Comparison of ENCODE assay signal across 12 mouse cellular contexts in the genomic region with DNA sequence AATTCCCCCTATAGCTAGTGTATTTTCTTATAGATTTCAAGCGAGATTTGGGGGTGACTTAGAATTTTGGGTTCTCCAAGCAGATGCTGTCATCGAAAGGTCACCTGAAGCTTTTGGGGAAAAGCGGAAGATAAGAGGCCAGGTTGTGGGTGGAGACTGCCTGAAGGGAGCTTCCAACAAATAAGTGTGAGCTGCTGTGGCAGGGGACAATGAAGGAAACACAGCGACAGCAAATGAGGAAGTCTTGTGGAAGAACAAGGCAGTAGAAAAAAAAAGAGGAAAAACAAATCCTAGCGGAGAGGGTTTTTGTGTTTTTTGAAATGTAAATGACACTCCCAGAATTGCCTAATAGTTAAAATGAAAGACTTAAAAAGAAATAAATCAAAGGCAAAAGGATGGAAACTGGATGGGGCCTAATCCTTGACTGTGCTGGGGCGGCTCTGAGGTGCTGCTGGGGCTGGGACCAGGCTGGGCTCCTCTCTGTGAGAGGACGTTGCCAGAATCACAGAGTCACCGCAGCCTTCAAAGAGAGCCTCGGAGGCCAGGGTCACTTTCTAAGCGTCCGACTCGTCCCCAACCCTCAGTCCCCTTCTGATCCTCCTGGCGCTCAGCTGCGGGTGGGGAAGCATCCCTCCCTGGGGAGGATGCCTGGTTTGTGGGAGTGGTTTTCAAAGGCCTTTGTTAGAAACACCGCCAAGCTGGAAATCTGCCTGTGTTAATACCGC. TPM values are rescaled to one million over a fixed set of nuclear protein-coding genes. Genes with fewer than 3 reads are reported as not detected.
A peak's percentile ranks its signal among the peaks of the same experiment; 100 is the strongest.
DNase-seq lines count a peak whose midpoint lies in the region; ATAC-seq and TF ChIP-seq lines count a peak whose summit lies in the region.
"Had no signal": no experiment of that assay in that cellular context is flagged by ENCODE, and none has a peak within 500 bp of the region (broad histone marks: within the 10 kb centered on the region; RNA-seq: fewer than 3 reads in every experiment).

No protein-coding gene starts in this region.

- TF ChIP-seq CTCF in lung, embryonic 14.5 days (IDR thresholded peaks at IDR 0.05; ENCODE audit: low read depth) = no peak
- TF ChIP-seq CTCF in lung, adult 2 months (IDR thresholded peaks at IDR 0.05; ENCODE audit: insufficient read depth, low read length) = no peak
- no peak for TF ChIP-seq CTCF in midbrain, postnatal 0 days (IDR thresholded peaks at IDR 0.05)
- TF ChIP-seq CTCF in kidney, adult 2 months (conservative IDR thresholded peaks at IDR 0.05; ENCODE audit: insufficient read depth, insufficient read length, low read depth, low read length) = no peak

- no peak for ATAC-seq in lung, embryonic 14.5 days (ENCODE audit: insufficient read depth)
- no peak for ATAC-seq in embryonic facial prominence, embryonic 13.5 days (ENCODE audit: insufficient number of reproducible peaks, insufficient read depth, low FRiP score, low TSS enrichment, low read depth)
- ATAC-seq in hindbrain, embryonic 13.5 days (ENCODE audit: low FRiP score) = no peak
- no peak for ATAC-seq in midbrain, postnatal 0 days (ENCODE audit: low FRiP score)
- ATAC-seq: CD4-positive, CD25-positive, alpha-beta regulatory T cell, adult 4 months had no signal

- H3K9me3 ChIP-seq in lung, embryonic 14.5 days (ENCODE audit: low read depth, low read length) = no peaks in the 10 kb centered on the region
- no peaks in the 10 kb centered on the region for H3K9me3 ChIP-seq in embryonic facial prominence, embryonic 13.5 days
- H3K9me3 ChIP-seq in hindbrain, embryonic 13.5 days = no peaks in the 10 kb centered on the region
- H3K9me3 ChIP-seq in midbrain, postnatal 0 days (ENCODE audit: low read length) = no peaks in the 10 kb centered on the region

- H3K4me1 ChIP-seq in lung, embryonic 14.5 days (ENCODE audit: insufficient read depth) = no peaks in the 10 kb centered on the region
- H3K4me1 ChIP-seq in lung, adult 2 months (ENCODE audit: control insufficient read depth, insufficient read depth, low read length) = no peaks in the 10 kb centered on the region; the same call in 1 of the 2 replicates
- H3K4me1 ChIP-seq in embryonic facial prominence, embryonic 13.5 days = peaks cover 15% of the 10 kb centered on the region
- H3K4me1 ChIP-seq in hindbrain, embryonic 13.5 days (replicated peaks) = peaks cover 9% of the 10 kb centered on the region
- H3K4me1 ChIP-seq in midbrain, postnatal 0 days (ENCODE audit: insufficient read depth, low read length) = no peaks in the 10 kb centered on the region
- no peaks in the 10 kb centered on the region for H3K4me1 ChIP-seq in kidney, adult 2 months (ENCODE audit: control insufficient read depth, insufficient read depth, low read length)

- H3K4me3 ChIP-seq in lung, embryonic 14.5 days (ENCODE audit: low read depth, low read length) = no peak overlapping the region
- no peak overlapping the region for H3K4me3 ChIP-seq in lung, adult 2 months (replicated peaks; ENCODE audit: extremely low read depth, low read depth, low read length)
- no peak overlapping the region for H3K4me3 ChIP-seq in embryonic facial prominence, embryonic 13.5 days
- no peak overlapping the region for H3K4me3 ChIP-seq in hindbrain, embryonic 13.5 days
- no peak overlapping the region for H3K4me3 ChIP-seq in midbrain, postnatal 0 days (ENCODE audit: low read depth, low read length)
- no peak overlapping the region for H3K4me3 ChIP-seq in kidney, adult 2 months (ENCODE audit: insufficient read depth, low read depth, low read length)

- no peak overlapping the region for H3K4me2 ChIP-seq in lung, embryonic 14.5 days
- H3K4me2 ChIP-seq in embryonic facial prominence, embryonic 13.5 days = 0 out of 2 replicates have a peak overlapping the region, but pooled peaks have one; percentile 9
- H3K4me2 ChIP-seq in hindbrain, embryonic 13.5 days = no peak overlapping the region
- no peak overlapping the region for H3K4me2 ChIP-seq in midbrain, postnatal 0 days (ENCODE audit: low read depth, low read length, poor library complexity, severe bottlenecking)

- DNase-seq in lung, embryonic 14.5 days = no peak
- DNase-seq in lung, adult 2 months = no peak
- DNase-seq in midbrain, postnatal 0 days (ENCODE audit: low spot score) = no peak
- DNase-seq in c-Kit-positive CD71-positive TER-119-positive erythroid progenitor cells, embryonic 14.5 days (ENCODE audit: low spot score) = no peak
- no peak for DNase-seq in thymus, postnatal 10 days (ENCODE audit: low spot score in 2 of 2)
- no peak for DNase-seq in kidney, adult 2 months
- DNase-seq: gastrocnemius, postnatal 25 days; heart, postnatal 36 days; lung, postnatal 14 days had no signal

- WGBS in lung, embryonic 14.5 days = 27% methylated on average over 16 of the region's 16 CpGs
- WGBS in lung, adult 2 months = 44% methylated on average over 16 of the region's 16 CpGs
- 25% methylated on average over 16 of the region's 16 CpGs for WGBS in embryonic facial prominence, embryonic 13.5 days
- 15% methylated on average over 16 of the region's 16 CpGs for WGBS in hindbrain, embryonic 13.5 days
- WGBS in midbrain, postnatal 0 days = 17% methylated on average over 16 of the region's 16 CpGs
- 65% methylated on average over 16 of the region's 16 CpGs for WGBS in kidney, adult 2 months

- no peaks in the 10 kb centered on the region for H3K36me3 ChIP-seq in lung, embryonic 14.5 days (ENCODE audit: insufficient read depth)
- H3K36me3 ChIP-seq in embryonic facial prominence, embryonic 13.5 days = no peaks in the 10 kb centered on the region
- no peaks in the 10 kb centered on the region for H3K36me3 ChIP-seq in hindbrain, embryonic 13.5 days
- H3K36me3 ChIP-seq in midbrain, postnatal 0 days (ENCODE audit: insufficient read depth, low read length) = no peaks in the 10 kb centered on the region
- no peaks in the 10 kb centered on the region for H3K36me3 ChIP-seq in kidney, adult 2 months (ENCODE audit: control insufficient read depth, insufficient read depth, low read length)

- no peaks in the 10 kb centered on the region for H3K27me3 ChIP-seq in lung, embryonic 14.5 days (ENCODE audit: insufficient read depth, low read length)
- H3K27me3 ChIP-seq in embryonic facial prominence, embryonic 13.5 days = no peaks in the 10 kb centered on the region
- H3K27me3 ChIP-seq in hindbrain, embryonic 13.5 days = no peaks in the 10 kb centered on the region
- no peaks in the 10 kb centered on the region for H3K27me3 ChIP-seq in midbrain, postnatal 0 days (ENCODE audit: insufficient read depth, low read length)
- H3K27me3 ChIP-seq in kidney, adult 2 months (replicated peaks; ENCODE audit: control insufficient read depth, insufficient read depth, low read length) = no peaks in the 10 kb centered on the region

- H3K27ac ChIP-seq in lung, embryonic 14.5 days (ENCODE audit: low read depth) = no peak overlapping the region
- H3K27ac ChIP-seq in embryonic facial prominence, embryonic 13.5 days = 0 out of 2 replicates have a peak overlapping the region, but pooled peaks have one; percentile 62
- H3K27ac ChIP-seq in hindbrain, embryonic 13.5 days = no peak overlapping the region
- H3K27ac ChIP-seq in midbrain, postnatal 0 days (ENCODE audit: low read depth, low read length) = peak overlapping the region; percentile 39; the same call in 1 of the 2 replicates
- H3K27ac ChIP-seq in kidney, adult 2 months (ENCODE audit: insufficient read depth, low read depth, low read length) = no peak overlapping the region

- H3K9ac ChIP-seq in lung, embryonic 14.5 days = peak overlapping the region; percentile 18; the same call in 1 of the 2 replicates
- H3K9ac ChIP-seq in embryonic facial prominence, embryonic 13.5 days = peak overlapping the region; percentile 58
- H3K9ac ChIP-seq in hindbrain, embryonic 13.5 days = 0 out of 2 replicates have a peak overlapping the region, but pooled peaks have one; percentile 31
- no peak overlapping the region for H3K9ac ChIP-seq in midbrain, postnatal 0 days (replicated peaks; ENCODE audit: low read length, poor library complexity, severe bottlenecking)

- TF ChIP-seq POLR2A in lung, adult 2 months (IDR thresholded peaks at IDR 0.05; ENCODE audit: borderline replicate concordance, extremely low read depth, low read depth, low read length) = no peak
- no peak for TF ChIP-seq POLR2A in kidney, adult 2 months (IDR thresholded peaks at IDR 0.05; ENCODE audit: low read depth, low read length)

RNA-seq across cellular contexts. Expression of a gene that starts 11.0 kb away (rescaled TPM):
- polyA plus RNA-seq in lung, embryonic 14.5 days (2014; fragmentation: Nextera tagmentation; extraction: Ambion mirVana) = 56.8 and 63.4 TPM in 2 replicates
- polyA plus RNA-seq in lung, adult 2 months (2012; rRNA removed) = 39.6 and 42.0 TPM in 2 replicates
- 96.1 and 97.6 TPM in 2 replicates for polyA plus RNA-seq in embryonic facial prominence, embryonic 13.5 days (2015; fragmentation: Nextera tagmentation; extraction: Ambion mirVana)
- polyA plus RNA-seq in hindbrain, embryonic 13.5 days (2015; fragmentation: Nextera tagmentation; extraction: Ambion mirVana) = 47.3 and 49.9 TPM in 2 replicates
- 45.1 and 60.9 TPM in 2 replicates for total RNA-seq in midbrain, postnatal 0 days (2014; rRNA removed)
- polyA plus RNA-seq in midbrain, postnatal 0 days (2015; fragmentation: Nextera tagmentation; extraction: Ambion mirVana) = 42.4 and 49.6 TPM in 2 replicates
- 25.6 and 30.4 TPM in 2 replicates for polyA plus RNA-seq in kidney, adult 2 months (2012; rRNA removed)

RNA-seq across cellular contexts. Expression of a gene that starts 33.7 kb away (rescaled TPM):
- 318 and 319 TPM in 2 replicates for polyA plus RNA-seq in lung, embryonic 14.5 days (2014; fragmentation: Nextera tagmentation; extraction: Ambion mirVana)
- 421 and 497 TPM in 2 replicates for polyA plus RNA-seq in lung, adult 2 months (2012; rRNA removed)
- 266 and 299 TPM in 2 replicates for polyA plus RNA-seq in embryonic facial prominence, embryonic 13.5 days (2015; fragmentation: Nextera tagmentation; extraction: Ambion mirVana)
- polyA plus RNA-seq in hindbrain, embryonic 13.5 days (2015; fragmentation: Nextera tagmentation; extraction: Ambion mirVana) = 253 and 263 TPM in 2 replicates
- 193 and 201 TPM in 2 replicates for total RNA-seq in midbrain, postnatal 0 days (2014; rRNA removed)
- polyA plus RNA-seq in midbrain, postnatal 0 days (2015; fragmentation: Nextera tagmentation; extraction: Ambion mirVana) = 358 and 388 TPM in 2 replicates
- polyA plus RNA-seq in kidney, adult 2 months (2012; rRNA removed) = 1,001 and 1,041 TPM in 2 replicates

RNA-seq across cellular contexts. Expression of a gene that starts 35.9 kb away (rescaled TPM):
- 19.6 and 22.7 TPM in 2 replicates for polyA plus RNA-seq in lung, embryonic 14.5 days (2014; fragmentation: Nextera tagmentation; extraction: Ambion mirVana)
- 3.6 and 4.7 TPM in 2 replicates for polyA plus RNA-seq in lung, adult 2 months (2012; rRNA removed)
- polyA plus RNA-seq in embryonic facial prominence, embryonic 13.5 days (2015; fragmentation: Nextera tagmentation; extraction: Ambion mirVana) = 26.8 and 38.8 TPM in 2 replicates
- polyA plus RNA-seq in hindbrain, embryonic 13.5 days (2015; fragmentation: Nextera tagmentation; extraction: Ambion mirVana) = 18.8 and 21.4 TPM in 2 replicates
- total RNA-seq in midbrain, postnatal 0 days (2014; rRNA removed) = 45.1 and 51.1 TPM in 2 replicates
- polyA plus RNA-seq in midbrain, postnatal 0 days (2015; fragmentation: Nextera tagmentation; extraction: Ambion mirVana) = 52.1 and 58.4 TPM in 2 replicates
- polyA plus RNA-seq in kidney, adult 2 months (2012; rRNA removed) = 1.5 TPM in 2 replicates

RNA-seq across cellular contexts. Expression of a gene that starts 42.5 kb away (rescaled TPM):
- 8.3 and 9.7 TPM in 2 replicates for polyA plus RNA-seq in lung, embryonic 14.5 days (2014; fragmentation: Nextera tagmentation; extraction: Ambion mirVana)
- 11.2 and 14.0 TPM in 2 replicates for polyA plus RNA-seq in lung, adult 2 months (2012; rRNA removed)
- polyA plus RNA-seq in embryonic facial prominence, embryonic 13.5 days (2015; fragmentation: Nextera tagmentation; extraction: Ambion mirVana) = 11.0 and 11.6 TPM in 2 replicates
- 11.9 and 14.1 TPM in 2 replicates for polyA plus RNA-seq in hindbrain, embryonic 13.5 days (2015; fragmentation: Nextera tagmentation; extraction: Ambion mirVana)
- total RNA-seq in midbrain, postnatal 0 days (2014; rRNA removed) = 2.3 and 2.8 TPM in 2 replicates
- polyA plus RNA-seq in midbrain, postnatal 0 days (2015; fragmentation: Nextera tagmentation; extraction: Ambion mirVana) = 4.1 and 5.3 TPM in 2 replicates
- polyA plus RNA-seq in kidney, adult 2 months (2012; rRNA removed) = 7.9 and 11.2 TPM in 2 replicates

RNA-seq across cellular contexts. Expression of a gene that starts 45.6 kb away (rescaled TPM):
- 26.8 and 29.4 TPM in 2 replicates for polyA plus RNA-seq in lung, embryonic 14.5 days (2014; fragmentation: Nextera tagmentation; extraction: Ambion mirVana)
- polyA plus RNA-seq in lung, adult 2 months (2012; rRNA removed) = 26.4 and 29.7 TPM in 2 replicates
- 27.2 and 33.6 TPM in 2 replicates for polyA plus RNA-seq in embryonic facial prominence, embryonic 13.5 days (2015; fragmentation: Nextera tagmentation; extraction: Ambion mirVana)
- 22.3 and 24.9 TPM in 2 replicates for polyA plus RNA-seq in hindbrain, embryonic 13.5 days (2015; fragmentation: Nextera tagmentation; extraction: Ambion mirVana)
- 12.5 and 14.3 TPM in 2 replicates for total RNA-seq in midbrain, postnatal 0 days (2014; rRNA removed)
- polyA plus RNA-seq in midbrain, postnatal 0 days (2015; fragmentation: Nextera tagmentation; extraction: Ambion mirVana) = 16.8 and 19.6 TPM in 2 replicates
- polyA plus RNA-seq in kidney, adult 2 months (2012; rRNA removed) = 66.7 and 68.4 TPM in 2 replicates

Comparison
In these comparisons a context has a peak if more than half of its experiments do, and no peak if none do; other contexts are left out.
1. H3K27ac ChIP-seq: peak in embryonic facial prominence, embryonic 13.5 days (single experiment) and midbrain, postnatal 0 days (single experiment); none in lung, embryonic 14.5 days (single experiment), hindbrain, embryonic 13.5 days (single experiment) and kidney, adult 2 months (single experiment).